8 mouse cellular contexts compared by ENCODE assay signal in genomic region chr10:128323516-128323915, GRCm38 (mm10). TPM values are rescaled to one million over a fixed set of nuclear protein-coding genes. Genes with fewer than 3 reads are reported as not detected.
DNase-seq lines count a peak whose midpoint lies in the region; ATAC-seq and TF ChIP-seq lines count a peak whose summit lies in the region.

No protein-coding gene starts in this region.

- peak overlapping the region; percentile 89 for H3K4me2 ChIP-seq in neural tube, embryonic 11.5 days (ENCODE audit: low read depth)
- H3K4me2 ChIP-seq in limb, embryonic 14.5 days (replicated peaks; ENCODE audit: low read depth, low read length, severe bottlenecking), result peak overlapping the region; percentile 85
- H3K4me2 ChIP-seq in stomach, embryonic 15.5 days, result peak overlapping the region; percentile 81

- peaks cover 4% of the 10 kb centered on the region; the same call in 1 of the 2 replicates for H3K4me1 ChIP-seq in neural tube, embryonic 11.5 days (ENCODE audit: control insufficient read depth, insufficient read depth, low read length)
- peaks cover 20% of the 10 kb centered on the region for H3K4me1 ChIP-seq in forebrain, embryonic 10.5 days
- H3K4me1 ChIP-seq in limb, embryonic 14.5 days (ENCODE audit: control insufficient read depth, insufficient read depth, low read length), result peaks cover 12% of the 10 kb centered on the region
- H3K4me1 ChIP-seq in stomach, embryonic 15.5 days, result peaks cover 9% of the 10 kb centered on the region

- 80% methylated on average over 8 of the region's 8 CpGs for WGBS in neural tube, embryonic 11.5 days
- WGBS in forebrain, embryonic 10.5 days, result 90% methylated on average over 8 of the region's 8 CpGs
- 67% methylated on average over 8 of the region's 8 CpGs for WGBS in limb, embryonic 14.5 days
- 64% methylated on average over 8 of the region's 8 CpGs for WGBS in stomach, embryonic 15.5 days

- H3K4me3 ChIP-seq in neural tube, embryonic 11.5 days (ENCODE audit: low read depth, low read length), result peak overlapping the region; percentile 79
- H3K4me3 ChIP-seq in forebrain, embryonic 10.5 days, result peak overlapping the region; percentile 85
- H3K4me3 ChIP-seq in limb, embryonic 14.5 days (replicated peaks; ENCODE audit: low read length), result peak overlapping the region; percentile 65
- H3K4me3 ChIP-seq in stomach, embryonic 15.5 days (replicated peaks), result peak overlapping the region; percentile 74

- peak overlapping the region; percentile 96 for H3K9ac ChIP-seq in neural tube, embryonic 11.5 days (ENCODE audit: low read length)
- H3K9ac ChIP-seq in limb, embryonic 14.5 days (ENCODE audit: low read depth, low read length, severe bottlenecking), result peak overlapping the region; percentile 89
- peak overlapping the region; percentile 77 for H3K9ac ChIP-seq in stomach, embryonic 15.5 days

- no peak for TF ChIP-seq POLR2A in limb, embryonic 14.5 days (IDR thresholded peaks at IDR 0.05; ENCODE audit: borderline replicate concordance, extremely low read depth, insufficient read depth, insufficient read length)

- no peaks in the 10 kb centered on the region for H3K9me3 ChIP-seq in neural tube, embryonic 11.5 days (ENCODE audit: control insufficient read depth, low read length)
- H3K9me3 ChIP-seq in forebrain, embryonic 10.5 days, result no peaks in the 10 kb centered on the region
- H3K9me3 ChIP-seq in limb, embryonic 14.5 days (ENCODE audit: control insufficient read depth, low read length), result no peaks in the 10 kb centered on the region
- no peaks in the 10 kb centered on the region for H3K9me3 ChIP-seq in stomach, embryonic 15.5 days

- peaks cover 17% of the 10 kb centered on the region for H3K36me3 ChIP-seq in neural tube, embryonic 11.5 days (ENCODE audit: control insufficient read depth, insufficient read depth, low read length)
- peaks cover 79% of the 10 kb centered on the region for H3K36me3 ChIP-seq in forebrain, embryonic 10.5 days (replicated peaks)
- peaks cover 59% of the 10 kb centered on the region for H3K36me3 ChIP-seq in limb, embryonic 14.5 days (ENCODE audit: control insufficient read depth, insufficient read depth, low read length)
- peaks cover 40% of the 10 kb centered on the region for H3K36me3 ChIP-seq in stomach, embryonic 15.5 days

- no peak for DNase-seq in neural tube, embryonic 11.5 days (ENCODE audit: low spot score)
- DNase-seq in neural tube, embryonic 10.5 days (ENCODE audit: extremely low spot score, low spot score), result no peak
- DNase-seq in forebrain, embryonic 10.5 days (ENCODE audit: extremely low spot score, low spot score), result no peak
- no peak for DNase-seq in limb, embryonic 14.5 days (ENCODE audit: low spot score)
- no peak for DNase-seq in testis, postnatal 10 days (ENCODE audit: low spot score)
- no peak for DNase-seq in thymus, postnatal 14 days
- no peak for DNase-seq in lung, postnatal 14 days

- ATAC-seq in neural tube, embryonic 11.5 days (ENCODE audit: insufficient read depth, low FRiP score, low TSS enrichment), result no peak
- ATAC-seq in limb, embryonic 14.5 days (ENCODE audit: low FRiP score, low read depth), result no peak
- no peak for ATAC-seq in stomach, embryonic 15.5 days (ENCODE audit: insufficient read depth, low FRiP score, low read depth)

- H3K27me3 ChIP-seq in neural tube, embryonic 11.5 days (ENCODE audit: control insufficient read depth, insufficient read depth, low read length), result no peaks in the 10 kb centered on the region
- no peaks in the 10 kb centered on the region for H3K27me3 ChIP-seq in forebrain, embryonic 10.5 days (ENCODE audit: poor library complexity, severe bottlenecking)
- no peaks in the 10 kb centered on the region for H3K27me3 ChIP-seq in limb, embryonic 14.5 days (ENCODE audit: control insufficient read depth, insufficient read depth, low read length)
- H3K27me3 ChIP-seq in stomach, embryonic 15.5 days (replicated peaks), result no peaks in the 10 kb centered on the region

- no peak overlapping the region for H3K27ac ChIP-seq in neural tube, embryonic 11.5 days (ENCODE audit: low read depth, low read length)
- H3K27ac ChIP-seq in forebrain, embryonic 10.5 days, result peak overlapping the region; percentile 96
- H3K27ac ChIP-seq in limb, embryonic 14.5 days (replicated peaks; ENCODE audit: low read depth, low read length), result peak overlapping the region; percentile 92; the same call in 1 of the 2 replicates
- H3K27ac ChIP-seq in stomach, embryonic 15.5 days, result peak overlapping the region; percentile 93

RNA-seq across cellular contexts. Expression of gene Cnpy2, which starts 1.3 kb away (rescaled TPM):
- 248 and 261 TPM in 2 replicates for polyA plus RNA-seq in neural tube, embryonic 11.5 days (2014; fragmentation: Nextera tagmentation; extraction: Ambion mirVana)
- polyA plus RNA-seq in forebrain, embryonic 10.5 days (2016; fragmentation: Nextera tagmentation; extraction: Ambion mirVana), result 253 and 256 TPM in 2 replicates
- 129 and 169 TPM in 2 replicates for polyA plus RNA-seq in limb, embryonic 14.5 days (2012; rRNA removed)
- polyA plus RNA-seq in limb, embryonic 14.5 days (2014; fragmentation: Nextera tagmentation; extraction: Ambion mirVana), result 378 and 387 TPM in 2 replicates
- 331 and 344 TPM in 2 replicates for polyA plus RNA-seq in stomach, embryonic 15.5 days (2015; fragmentation: Nextera tagmentation; extraction: Ambion mirVana)

RNA-seq across cellular contexts. Expression of gene Cs, which starts 14.0 kb away (rescaled TPM):
- polyA plus RNA-seq in neural tube, embryonic 11.5 days (2014; fragmentation: Nextera tagmentation; extraction: Ambion mirVana), result 266 and 284 TPM in 2 replicates
- 256 and 265 TPM in 2 replicates for polyA plus RNA-seq in forebrain, embryonic 10.5 days (2016; fragmentation: Nextera tagmentation; extraction: Ambion mirVana)
- 131 and 149 TPM in 2 replicates for polyA plus RNA-seq in limb, embryonic 14.5 days (2012; rRNA removed)
- polyA plus RNA-seq in limb, embryonic 14.5 days (2014; fragmentation: Nextera tagmentation; extraction: Ambion mirVana), result 173 and 174 TPM in 2 replicates
- polyA plus RNA-seq in stomach, embryonic 15.5 days (2015; fragmentation: Nextera tagmentation; extraction: Ambion mirVana), result 192 and 212 TPM in 2 replicates

RNA-seq across cellular contexts. Expression of gene Pan2, which starts 20.4 kb away (rescaled TPM):
- polyA plus RNA-seq in neural tube, embryonic 11.5 days (2014; fragmentation: Nextera tagmentation; extraction: Ambion mirVana), result 33.3 and 35.2 TPM in 2 replicates
- polyA plus RNA-seq in forebrain, embryonic 10.5 days (2016; fragmentation: Nextera tagmentation; extraction: Ambion mirVana), result 42.1 and 45.3 TPM in 2 replicates
- 49.7 and 58.0 TPM in 2 replicates for polyA plus RNA-seq in limb, embryonic 14.5 days (2012; rRNA removed)
- 26.6 and 31.1 TPM in 2 replicates for polyA plus RNA-seq in limb, embryonic 14.5 days (2014; fragmentation: Nextera tagmentation; extraction: Ambion mirVana)
- polyA plus RNA-seq in stomach, embryonic 15.5 days (2015; fragmentation: Nextera tagmentation; extraction: Ambion mirVana), result 27.1 and 31.2 TPM in 2 replicates

RNA-seq across cellular contexts. Expression of gene Il23a, which starts 25.0 kb away (rescaled TPM):
- polyA plus RNA-seq in neural tube, embryonic 11.5 days (2014; fragmentation: Nextera tagmentation; extraction: Ambion mirVana), result not detected in 2 replicates
- polyA plus RNA-seq in forebrain, embryonic 10.5 days (2016; fragmentation: Nextera tagmentation; extraction: Ambion mirVana), result not detected in 2 replicates
- polyA plus RNA-seq in limb, embryonic 14.5 days (2012; rRNA removed), result 0.18 and 0.31 TPM in 2 replicates
- 0.28 TPM in 1 of 2 replicates, not detected in the other for polyA plus RNA-seq in limb, embryonic 14.5 days (2014; fragmentation: Nextera tagmentation; extraction: Ambion mirVana)
- 0.40 and 0.46 TPM in 2 replicates for polyA plus RNA-seq in stomach, embryonic 15.5 days (2015; fragmentation: Nextera tagmentation; extraction: Ambion mirVana)

RNA-seq across cellular contexts. Expression of gene Coq10a, which starts 45.3 kb away (rescaled TPM):
- 19.0 and 24.1 TPM in 2 replicates for polyA plus RNA-seq in neural tube, embryonic 11.5 days (2014; fragmentation: Nextera tagmentation; extraction: Ambion mirVana)
- 9.2 and 10.1 TPM in 2 replicates for polyA plus RNA-seq in forebrain, embryonic 10.5 days (2016; fragmentation: Nextera tagmentation; extraction: Ambion mirVana)
- polyA plus RNA-seq in limb, embryonic 14.5 days (2012; rRNA removed), result 38.9 and 43.5 TPM in 2 replicates
- polyA plus RNA-seq in limb, embryonic 14.5 days (2014; fragmentation: Nextera tagmentation; extraction: Ambion mirVana), result 19.4 and 21.5 TPM in 2 replicates
- polyA plus RNA-seq in stomach, embryonic 15.5 days (2015; fragmentation: Nextera tagmentation; extraction: Ambion mirVana), result 14.0 and 14.5 TPM in 2 replicates
